Mouse (Mus musculus) intestine, postnatal 0 days (tissue): Measurements from ENCODE around the gene Bpifa6. TPM values are rescaled to one million over a fixed set of nuclear protein-coding genes. Genes with fewer than 3 reads are reported as not detected.

Experiments used
- ATAC-seq: fragments of 200-750 bp; cut with Nextera tagmentation; 2 replicates; pipeline ENCODE4 v1.8.0; 2017; ENCODE audit warnings: mild to moderate bottlenecking, moderate TSS enrichment, moderate library complexity
- H3K27ac ChIP-seq: fragments of 300-500 bp; sonication (generic); 2 replicates; pipeline ENCODE4 v1.5.1; 2014; ENCODE audit warnings: mild to moderate bottlenecking, low read depth, low read length, moderate library complexity
- H3K27me3 ChIP-seq: fragments of 300-500 bp; sonication (generic); replicated peaks from 2 replicates; pipeline ENCODE4 v1.6.1; 2014; ENCODE audit warnings: low read length, mixed read lengths; ENCODE audit not compliant: control insufficient read depth, insufficient read depth
- H3K36me3 ChIP-seq: fragments of 300-500 bp; sonication (generic); 2 replicates; pipeline ENCODE4 v1.6.1; 2014; ENCODE audit warnings: mild to moderate bottlenecking, moderate library complexity; ENCODE audit not compliant: control insufficient read depth, insufficient read depth
- H3K4me1 ChIP-seq: fragments of 300-500 bp; sonication (generic); replicated peaks from 2 replicates; pipeline ENCODE4 v1.6.1; 2014; ENCODE audit warnings: antibody characterized with exemption, low read length, mixed read lengths; ENCODE audit not compliant: control insufficient read depth, insufficient read depth
- H3K4me2 ChIP-seq: fragments of 300-500 bp; sonication (generic); replicated peaks from 2 replicates; pipeline ENCODE4 v1.6.1; 2014; ENCODE audit warnings: low read depth, mild to moderate bottlenecking, moderate library complexity
- H3K4me3 ChIP-seq: fragments of 300-500 bp; sonication (generic); 2 replicates; pipeline ENCODE4 v1.5.1; 2014; ENCODE audit warnings: low read depth, low read length
- H3K9ac ChIP-seq: fragments of 300-500 bp; sonication (generic); 2 replicates; pipeline ENCODE4 v1.6.1; 2014; ENCODE audit warnings: mild to moderate bottlenecking, low read depth, low read length
- H3K9me3 ChIP-seq: fragments of 300-500 bp; sonication (generic); 2 replicates; pipeline ENCODE4 v1.6.1; 2016; ENCODE audit warnings: mixed run types; ENCODE audit not compliant: control insufficient read depth
- CTCF ChIP-seq: sonication (generic); IDR thresholded peaks from 2 replicates; pipeline ENCODE4 v1.5.1; 2016; ENCODE audit warnings: low read depth, mild to moderate bottlenecking, control low read depth, antibody characterized with exemption, moderate library complexity
- WGBS: fragments of 180-500 bp; shearing (Covaris S2); extraction: QIAGEN DNeasy Blood & Tissue Kit; methylation state at CpG from one replicate; pipeline ENCODE4 v1.1.7; 2014; 5-methylcytosine and 5-hydroxymethylcytosine counted together
- polyA plus RNA-seq: library from polyadenylated mRNA; unstranded; fragments of >200 nt; fragmentation: Nextera tagmentation; extraction: Ambion mirVana; gene quantifications from 2 replicates; pipeline ENCODE4 v1.2.1, GENCODE M21; 2015

Gene Bpifa6
- polyA plus RNA-seq, 1 experiment from 2014 or later: not detected

DNA sequence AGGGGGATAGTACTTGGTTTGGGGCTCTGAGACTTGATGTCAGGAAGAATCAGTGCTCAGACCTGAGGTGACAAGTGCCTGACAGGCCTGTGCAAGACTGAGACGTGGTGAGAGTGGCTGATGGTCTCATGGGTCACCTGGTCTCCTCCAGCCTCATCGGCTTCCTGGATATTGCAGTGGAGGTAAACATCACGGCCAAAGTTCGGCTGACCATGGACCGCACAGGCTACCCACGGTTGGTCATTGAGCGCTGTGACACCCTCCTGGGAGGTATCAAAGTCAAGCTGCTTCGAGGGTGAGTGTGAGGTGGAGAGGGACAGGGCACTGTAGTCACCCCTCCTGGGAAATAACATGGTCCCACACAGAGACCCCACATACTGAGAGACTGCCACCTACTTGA is 30.2 kb upstream of the Bpifa6 start:
- no peaks in the 10 kb centered on the region for H3K9me3 ChIP-seq
- WGBS: 75% methylated on average over 8 of the region's 8 CpGs
- H3K9ac ChIP-seq: no peak overlapping the region
- H3K27ac ChIP-seq: no peak overlapping the region
- no peaks in the 10 kb centered on the region for H3K4me1 ChIP-seq
- no peaks in the 10 kb centered on the region for H3K36me3 ChIP-seq
- TF ChIP-seq CTCF: no peak
- no peak for ATAC-seq
- no peak overlapping the region for H3K4me3 ChIP-seq
- 0 out of 2 replicates have a peak, but pooled peaks cover 3% of the 10 kb centered on the region for H3K27me3 ChIP-seq
- no peak overlapping the region for H3K4me2 ChIP-seq

DNA sequence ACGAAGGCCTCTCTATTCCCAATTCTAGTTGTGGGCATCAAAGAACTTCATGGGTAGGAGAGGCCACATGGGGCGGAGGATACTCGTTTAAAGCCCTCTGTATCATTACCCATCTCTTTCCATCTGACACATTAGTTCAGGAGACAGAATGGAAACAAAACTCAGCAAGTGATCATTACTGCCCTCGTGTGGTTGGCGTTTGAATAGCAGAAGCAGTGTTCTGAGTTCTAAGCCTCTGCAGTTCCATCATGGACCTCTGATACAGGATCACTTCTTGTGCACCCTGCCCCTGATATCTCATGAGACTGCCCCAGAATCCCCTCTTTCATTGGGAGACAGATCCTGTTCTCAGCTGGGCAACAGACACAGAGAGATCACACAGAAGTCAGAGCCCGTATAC is 21.8 kb upstream of the Bpifa6 start:
- Histone ChIP-seq H3K9ac (no peak overlapping the region), H3K4me1 (no peaks in the 10 kb centered on the region), H3K9me3 (no peaks in the 10 kb centered on the region), H3K36me3 (no peaks in the 10 kb centered on the region), H3K27me3 (no peaks in the 10 kb centered on the region), H3K27ac (no peak overlapping the region), H3K4me2 (no peak overlapping the region), H3K4me3 (no peak overlapping the region)
- no peak for ATAC-seq
- 29% methylated on average over 6 of the region's 6 CpGs for WGBS
- TF ChIP-seq CTCF: peak; percentile 79

DNA sequence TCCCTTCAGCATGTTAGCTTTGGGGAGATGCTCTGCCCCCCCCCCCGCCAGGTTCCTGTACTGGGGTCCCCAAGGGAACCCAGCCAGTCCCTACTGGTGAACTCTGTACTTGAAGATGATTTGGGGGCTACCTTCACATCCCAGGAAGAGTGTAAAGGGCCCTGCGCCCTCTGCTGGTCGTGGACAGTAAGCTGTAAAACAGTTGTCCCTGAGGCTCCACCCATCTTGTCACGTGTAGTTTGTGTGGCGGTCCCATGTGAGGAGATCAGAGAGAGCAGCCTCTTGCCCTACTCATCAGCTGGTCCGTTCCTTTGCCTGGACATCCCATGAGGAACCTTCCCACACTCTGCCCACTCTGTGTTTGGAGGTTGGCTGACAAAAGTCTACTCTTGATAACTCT is 20.9 kb upstream of the Bpifa6 start:
- no peaks in the 10 kb centered on the region for H3K4me1 ChIP-seq
- no peak overlapping the region for H3K27ac ChIP-seq
- no peak overlapping the region for H3K4me3 ChIP-seq
- H3K4me2 ChIP-seq: 0 out of 2 replicates have a peak overlapping the region, but pooled peaks have one; percentile 13
- WGBS: 5% methylated on average over 6 of the region's 6 CpGs
- no peak overlapping the region for H3K9ac ChIP-seq
- H3K36me3 ChIP-seq: no peaks in the 10 kb centered on the region
- peak; percentile 76 for TF ChIP-seq CTCF
- no peaks in the 10 kb centered on the region for H3K27me3 ChIP-seq
- no peaks in the 10 kb centered on the region for H3K9me3 ChIP-seq
- no peak; the same call in 1 of the 2 replicates for ATAC-seq

DNA sequence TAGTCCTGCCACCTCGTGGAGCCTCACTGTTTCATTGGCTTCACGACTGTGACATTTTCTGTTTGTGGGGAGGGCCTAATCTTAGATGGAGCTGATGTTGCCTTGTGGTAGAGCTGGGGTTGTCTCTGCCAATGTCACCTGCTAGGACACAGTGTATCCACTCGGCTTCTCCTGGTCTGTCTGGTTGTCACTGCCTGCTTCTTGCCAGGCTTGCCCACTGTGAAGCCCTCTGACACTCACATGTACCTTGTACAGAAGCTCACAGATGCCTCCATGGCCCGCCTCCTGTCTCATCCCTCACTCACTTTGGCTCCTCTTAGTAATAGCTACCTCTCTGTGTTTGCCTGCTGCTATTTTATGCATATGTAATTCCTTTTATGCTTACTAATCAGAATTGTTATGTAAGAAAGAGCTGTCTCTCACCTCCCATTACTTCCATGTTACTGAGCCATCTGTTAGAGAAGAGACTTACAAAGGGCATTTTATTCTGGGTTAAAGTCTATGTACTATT is 11.9 kb upstream of the Bpifa6 start:
- no peak overlapping the region for H3K4me2 ChIP-seq
- H3K27ac ChIP-seq: no peak overlapping the region
- no peaks in the 10 kb centered on the region for H3K9me3 ChIP-seq
- no peaks in the 10 kb centered on the region for H3K36me3 ChIP-seq
- H3K27me3 ChIP-seq: no peaks in the 10 kb centered on the region
- 64% methylated on average over 4 of the region's 4 CpGs for WGBS
- H3K4me3 ChIP-seq: no peak overlapping the region
- no peak for TF ChIP-seq CTCF
- no peak overlapping the region for H3K9ac ChIP-seq
- H3K4me1 ChIP-seq: no peaks in the 10 kb centered on the region
- no peak for ATAC-seq

DNA sequence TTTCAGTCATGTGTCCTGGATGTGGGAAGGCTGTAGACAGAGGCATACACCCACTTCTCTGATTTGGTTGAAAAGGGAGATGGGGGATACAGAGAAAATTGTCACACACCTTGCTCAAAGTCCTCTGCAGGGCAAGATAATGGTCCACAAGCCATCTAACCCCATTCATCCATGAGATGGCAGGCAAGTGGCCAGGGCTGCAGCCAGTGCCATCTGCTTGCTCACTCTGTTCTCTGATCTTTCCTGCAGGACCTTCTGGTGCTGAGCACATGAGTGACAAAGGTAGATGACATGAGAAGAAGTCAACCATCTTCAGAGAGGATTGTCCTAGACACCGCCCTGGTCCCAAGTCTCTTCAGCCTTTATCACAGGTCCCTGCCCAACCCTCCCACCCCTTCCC is 11.4 kb upstream of the Bpifa6 start:
- Histone ChIP-seq H3K36me3 (no peaks in the 10 kb centered on the region), H3K4me3 (no peak overlapping the region), H3K4me2 (no peak overlapping the region), H3K4me1 (no peaks in the 10 kb centered on the region), H3K27me3 (no peaks in the 10 kb centered on the region), H3K9me3 (no peaks in the 10 kb centered on the region), H3K9ac (no peak overlapping the region), H3K27ac (no peak overlapping the region)
- TF ChIP-seq CTCF: no peak
- 83% methylated on average over 1 of the region's 1 CpGs for WGBS
- no peak for ATAC-seq

DNA sequence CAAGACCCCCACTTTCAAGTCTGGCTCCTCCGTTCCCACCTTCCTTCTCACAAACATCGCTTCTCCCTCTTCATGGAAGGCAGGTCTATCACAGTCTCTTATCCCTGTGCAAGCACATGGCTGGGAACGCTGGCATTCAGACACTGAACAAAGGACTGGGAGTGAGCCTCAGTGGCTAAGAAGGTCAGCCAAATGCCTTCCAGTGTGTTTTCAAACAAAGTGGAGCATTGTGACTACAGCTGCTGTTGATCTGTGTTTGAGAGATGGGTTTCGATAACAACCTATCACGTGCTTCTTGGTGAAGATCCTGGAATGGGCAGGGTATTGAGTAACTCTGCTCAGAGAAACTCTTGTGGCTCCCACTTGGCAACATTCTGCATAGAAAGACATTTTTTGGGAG is 4.5 kb upstream of the Bpifa6 start:
- ATAC-seq: no peak
- Histone ChIP-seq H3K4me1 (no peaks in the 10 kb centered on the region), H3K9me3 (no peaks in the 10 kb centered on the region), H3K27ac (no peak overlapping the region), H3K4me2 (no peak overlapping the region), H3K4me3 (no peak overlapping the region), H3K27me3 (no peaks in the 10 kb centered on the region), H3K9ac (no peak overlapping the region), H3K36me3 (no peaks in the 10 kb centered on the region)
- WGBS: 78% methylated on average over 5 of the region's 5 CpGs
- TF ChIP-seq CTCF: no peak

DNA sequence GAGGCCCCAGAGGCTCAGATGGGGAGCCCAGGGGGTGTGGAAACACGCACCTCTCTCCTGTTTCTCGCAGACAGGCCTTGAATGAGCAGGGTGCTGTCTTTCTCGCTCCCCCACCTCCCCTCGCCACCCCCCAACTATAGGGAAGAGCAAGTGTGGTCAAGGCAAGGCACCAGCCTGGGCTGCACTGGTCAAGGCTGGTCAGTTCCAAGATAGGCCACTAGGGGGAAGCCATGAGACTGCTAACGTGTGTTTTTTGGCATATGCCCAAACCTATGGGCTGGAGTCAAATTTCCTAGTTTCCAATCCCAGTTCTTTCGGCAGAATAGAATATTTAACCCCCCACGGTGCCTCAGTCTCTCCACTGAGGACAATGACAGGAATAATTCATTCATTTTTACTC is 21.0 kb downstream of the Bpifa6 start:
- H3K4me2 ChIP-seq: no peak overlapping the region
- H3K4me1 ChIP-seq: no peaks in the 10 kb centered on the region
- no peak overlapping the region for H3K27ac ChIP-seq
- H3K9me3 ChIP-seq: no peaks in the 10 kb centered on the region
- ATAC-seq: no peak
- H3K9ac ChIP-seq: no peak overlapping the region
- H3K27me3 ChIP-seq: no peaks in the 10 kb centered on the region
- TF ChIP-seq CTCF: peak; percentile 93
- no peaks in the 10 kb centered on the region for H3K36me3 ChIP-seq
- no peak overlapping the region for H3K4me3 ChIP-seq
- 10% methylated on average over 7 of the region's 7 CpGs for WGBS
